Mouse (Mus musculus) v-Abl transformed pro-B cells (cell line): Measurements from ENCODE around the gene Srp9.

ENCODE experiments used
- in situ Hi-C, 2 experiments: fragments of 400-800 bp; cut with MboI; formaldehyde crosslinking; loops; one replicate each; pipeline ENCODE4 v1.15.1; 2025; ENCODE audit not compliant: unreplicated experiment in 2 of 2

The Srp9 gene

GRCm38 (mm10) chr1:182103436-182103835, 21.1 kb upstream of the Srp9 start:
- in situ Hi-C loops: no loop called here

GRCm38 (mm10) chr1:182105023-182105422, 19.5 kb upstream of the Srp9 start:
- in situ Hi-C loops: no loop called here

- in situ Hi-C loops: no loop called here
These were observed 17.3 kb upstream of the Srp9 start for GRCm38 (mm10) chr1:182107251-182107650.

- in situ Hi-C loops: no loop called here
These were observed 16.0 kb upstream of the Srp9 start for GRCm38 (mm10) chr1:182108397-182109099.

- in situ Hi-C loops: loop anchor here in 1 of 2 experiments (10.0 kb wide), 1 partner anchor 285 kb away; no protein-coding TSS in a partner anchor
These were observed 14.4 kb upstream of the Srp9 start for GRCm38 (mm10) chr1:182110185-182110584.

GRCm38 (mm10) chr1:182110708-182111385, 13.7 kb upstream of the Srp9 start:
- in situ Hi-C loops: loop anchor here in 1 of 2 experiments (10.0 kb wide), 1 partner anchor 286 kb away; no protein-coding TSS in a partner anchor

- in situ Hi-C loops: loop anchor here in 1 of 2 experiments (10.0 kb wide), 1 partner anchor 287 kb away; no protein-coding TSS in a partner anchor
These were observed 12.9 kb upstream of the Srp9 start for GRCm38 (mm10) chr1:182111386-182112317.

- in situ Hi-C loops: loop anchor here in 1 of 2 experiments (10.0 kb wide), 1 partner anchor 288 kb away; no protein-coding TSS in a partner anchor
These were observed 12.2 kb upstream of the Srp9 start for GRCm38 (mm10) chr1:182112385-182112784.

GRCm38 (mm10) chr1:182113131-182113530, 11.4 kb upstream of the Srp9 start:
- in situ Hi-C loops: loop anchor here in 1 of 2 experiments (10.0 kb wide), 1 partner anchor 288 kb away; no protein-coding TSS in a partner anchor

GRCm38 (mm10) chr1:182113587-182114500, 10.7 kb upstream of the Srp9 start:
- in situ Hi-C loops: loop anchor here in 1 of 2 experiments (10.0 kb wide), 1 partner anchor 289 kb away; no protein-coding TSS in a partner anchor

- in situ Hi-C loops: loop anchor here (5.0 to 10.0 kb wide), 3 partner anchors 228 to 388 kb away; no protein-coding TSS in a partner anchor
These were observed 9.3 kb upstream of the Srp9 start for GRCm38 (mm10) chr1:182115197-182115596.

GRCm38 (mm10) chr1:182115651-182116408, 8.7 kb upstream of the Srp9 start:
- in situ Hi-C loops: loop anchor here (5.0 to 10.0 kb wide), 3 partner anchors 229 to 389 kb away; no protein-coding TSS in a partner anchor

GRCm38 (mm10) chr1:182122413-182122812, 2.1 kb upstream of the Srp9 start:
- in situ Hi-C loops: no loop called here

GRCm38 (mm10) chr1:182124924-182125368, 409 bp downstream of the Srp9 start:
- in situ Hi-C loops: loop anchor here (25.0 kb wide), 2 partner anchors 212 to 1137 kb away; partner anchors contain the start of gene Fbxo28 (in 1 of the 2)

GRCm38 (mm10) chr1:182130830-182131229, 6.3 kb downstream of the Srp9 start:
- in situ Hi-C loops: loop anchor here (25.0 kb wide), 2 partner anchors 206 to 1131 kb away; partner anchors contain the start of gene Fbxo28 (in 1 of the 2)

GRCm38 (mm10) chr1:182137204-182138125, 12.9 kb downstream of the Srp9 start:
- in situ Hi-C loops: loop anchor here (25.0 kb wide), 2 partner anchors 200 to 1125 kb away; partner anchors contain the start of gene Fbxo28 (in 1 of the 2)

- in situ Hi-C loops: loop anchor here (25.0 kb wide), 2 partner anchors 199 to 1124 kb away; partner anchors contain the start of gene Fbxo28 (in 1 of the 2)
These were observed 13.6 kb downstream of the Srp9 start for GRCm38 (mm10) chr1:182138172-182138571.
